Mouse (Mus musculus): ENCODE data around the gene Serpina3n.
A peak's percentile ranks its signal among the peaks of the same experiment; 100 is the strongest.
"Not testable (repeated sequence)": the region's sequence is repeated elsewhere in the genome, so short reads cannot be mapped to it uniquely, and the experiment has no call there.

The Serpina3n gene

GRCm38 (mm10) chr12:104433951-104434735 is 27.6 kb downstream of the Serpina3n start:
- no peak for DNase-seq (ENCODE audit: low spot score in 2 of 2)

GRCm38 (mm10) chr12:104440087-104440760 is 33.7 kb downstream of the Serpina3n start:
- DNase-seq (ENCODE audit: low spot score in 2 of 2), result peak; percentile 73 to 91

GRCm38 (mm10) chr12:104443716-104444115 is 37.2 kb downstream of the Serpina3n start:
- no peak for DNase-seq (ENCODE audit: low spot score in 2 of 2)

- not testable (repeated sequence) for DNase-seq (ENCODE audit: low spot score in 2 of 2)
Observed at GRCm38 (mm10) chr12:104447056-104447455, 40.5 kb downstream of the Serpina3n start.

GRCm38 (mm10) chr12:104448099-104448498 is 41.6 kb downstream of the Serpina3n start:
- peak in 1 of 2 experiments; percentile 26 for DNase-seq (ENCODE audit: low spot score in 2 of 2)

- no peak for DNase-seq (ENCODE audit: low spot score in 2 of 2)
Observed at GRCm38 (mm10) chr12:104450257-104450656, 43.7 kb downstream of the Serpina3n start.

GRCm38 (mm10) chr12:104453002-104453401 is 46.5 kb downstream of the Serpina3n start:
- DNase-seq (ENCODE audit: low spot score in 2 of 2), result no peak

GRCm38 (mm10) chr12:104459377-104459776 is 52.8 kb downstream of the Serpina3n start:
- no peak for DNase-seq (ENCODE audit: low spot score in 2 of 2)

- no peak for DNase-seq (ENCODE audit: low spot score in 2 of 2)
Observed at GRCm38 (mm10) chr12:104461372-104461771, 54.8 kb downstream of the Serpina3n start.
